Mouse (Mus musculus) limb, embryonic 12.5 days (tissue): ENCODE results near the gene Fhad1. TPM values are rescaled to one million over a fixed set of nuclear protein-coding genes. Genes with fewer than 3 reads are reported as not detected.

ENCODE experiments used
- ATAC-seq: fragments of 200-750 bp; cut with Nextera tagmentation; 2 replicates; pipeline ENCODE4 v1.8.0; 2017; ENCODE audit warnings: low read depth, moderate TSS enrichment; ENCODE audit not compliant: insufficient number of reproducible peaks, insufficient read depth, low FRiP score, low TSS enrichment
- H3K27ac ChIP-seq: fragments of 300-500 bp; sonication (generic); 2 replicates; pipeline ENCODE4 v1.5.1; 2016; ENCODE audit warnings: mild to moderate bottlenecking, moderate library complexity
- H3K27me3 ChIP-seq: fragments of 300-500 bp; sonication (generic); 2 replicates; pipeline ENCODE4 v1.6.1; 2016; ENCODE audit warnings: mild to moderate bottlenecking, moderate library complexity
- H3K36me3 ChIP-seq: fragments of 300-500 bp; sonication (generic); 2 replicates; pipeline ENCODE4 v1.6.1; 2016; ENCODE audit warnings: mild to moderate bottlenecking, moderate library complexity
- H3K4me1 ChIP-seq: fragments of 300-500 bp; sonication (generic); replicated peaks from 2 replicates; pipeline ENCODE4 v1.6.1; 2016
- H3K4me2 ChIP-seq: fragments of 300-500 bp; sonication (generic); 2 replicates; pipeline ENCODE4 v1.6.1; 2016; ENCODE audit warnings: mild to moderate bottlenecking, moderate library complexity
- H3K4me3 ChIP-seq: fragments of 300-500 bp; sonication (generic); replicated peaks from 2 replicates; pipeline ENCODE4 v1.5.1; 2016; ENCODE audit warnings: mild to moderate bottlenecking
- H3K9ac ChIP-seq: fragments of 300-500 bp; sonication (generic); replicated peaks from 2 replicates; pipeline ENCODE4 v1.6.1; 2016; ENCODE audit warnings: mild to moderate bottlenecking, moderate library complexity
- H3K9me3 ChIP-seq: fragments of 300-500 bp; sonication (generic); 2 replicates; pipeline ENCODE4 v1.6.1; 2016; ENCODE audit warnings: mild to moderate bottlenecking, moderate library complexity
- WGBS: fragments of 180-500 bp; shearing (Covaris S2); methylation state at CpG from one replicate; pipeline ENCODE4 v1.1.7; 2016; 5-methylcytosine and 5-hydroxymethylcytosine counted together
- polyA plus RNA-seq: library from polyadenylated mRNA; unstranded; fragments of >200 nt; fragmentation: Nextera tagmentation; extraction: Ambion mirVana; gene quantifications from 2 replicates; pipeline ENCODE4 v1.2.1, GENCODE M21; 2016

Gene Fhad1
- polyA plus RNA-seq, 1 experiment from 2014 or later, result 1.4 TPM

- ATAC-seq, result no peak
- no peak overlapping the region for H3K4me3 ChIP-seq
- H3K36me3 ChIP-seq, result no peaks in the 10 kb centered on the region
- WGBS, result 53% methylated on average over 16 of the region's 16 CpGs
- H3K9me3 ChIP-seq, result no peaks in the 10 kb centered on the region
- H3K27me3 ChIP-seq, result peaks cover 3% of the 10 kb centered on the region; the same call in 1 of the 2 replicates
- peaks cover 36% of the 10 kb centered on the region for H3K4me1 ChIP-seq
- no peak overlapping the region for H3K4me2 ChIP-seq
- no peak overlapping the region for H3K27ac ChIP-seq
- H3K9ac ChIP-seq, result no peak overlapping the region
Measured at GRCm38 (mm10) chr4:141954770-141955720, 59.8 kb downstream of the Fhad1 start.

GRCm38 (mm10) chr4:141953859-141954258, 61.0 kb downstream of the Fhad1 start:
- H3K4me3 ChIP-seq, result no peak overlapping the region
- no peak overlapping the region for H3K9ac ChIP-seq
- no peaks in the 10 kb centered on the region for H3K9me3 ChIP-seq
- no peaks in the 10 kb centered on the region for H3K36me3 ChIP-seq
- no peak for ATAC-seq
- peaks cover 3% of the 10 kb centered on the region; the same call in 1 of the 2 replicates for H3K27me3 ChIP-seq
- no peak overlapping the region for H3K27ac ChIP-seq
- WGBS, result 66% methylated on average over 6 of the region's 6 CpGs
- no peak overlapping the region for H3K4me2 ChIP-seq
- peaks cover 35% of the 10 kb centered on the region for H3K4me1 ChIP-seq

- Histone ChIP-seq H3K36me3 (no peaks in the 10 kb centered on the region), H3K4me2 (no peak overlapping the region), H3K27me3 (peaks cover 3% of the 10 kb centered on the region; the same call in 1 of the 2 replicates), H3K4me3 (no peak overlapping the region), H3K27ac (no peak overlapping the region), H3K9ac (no peak overlapping the region), H3K9me3 (no peaks in the 10 kb centered on the region), H3K4me1 (peaks cover 29% of the 10 kb centered on the region)
- 78% methylated on average over 9 of the region's 9 CpGs for WGBS
- ATAC-seq, result no peak
Measured at GRCm38 (mm10) chr4:141953291-141953690, 61.6 kb downstream of the Fhad1 start.

- Histone ChIP-seq H3K9me3 (no peaks in the 10 kb centered on the region), H3K4me3 (no peak overlapping the region), H3K4me2 (no peak overlapping the region), H3K9ac (no peak overlapping the region), H3K27me3 (peaks cover 3% of the 10 kb centered on the region; the same call in 1 of the 2 replicates), H3K36me3 (no peaks in the 10 kb centered on the region), H3K27ac (0 out of 2 replicates have a peak overlapping the region, but pooled peaks have one; percentile 29), H3K4me1 (peaks cover 26% of the 10 kb centered on the region)
- no peak for ATAC-seq
- WGBS, result 69% methylated on average over 5 of the region's 5 CpGs
Measured at GRCm38 (mm10) chr4:141952824-141953223, 62.1 kb downstream of the Fhad1 start.

- Histone ChIP-seq H3K4me3 (no peak overlapping the region), H3K27me3 (peaks cover 3% of the 10 kb centered on the region; the same call in 1 of the 2 replicates), H3K9me3 (no peaks in the 10 kb centered on the region), H3K36me3 (no peaks in the 10 kb centered on the region), H3K27ac (no peak overlapping the region), H3K4me1 (peaks cover 19% of the 10 kb centered on the region), H3K4me2 (no peak overlapping the region), H3K9ac (no peak overlapping the region)
- 63% methylated on average over 17 of the region's 17 CpGs for WGBS
- ATAC-seq, result no peak
Measured at GRCm38 (mm10) chr4:141952114-141952513, 62.8 kb downstream of the Fhad1 start.

GRCm38 (mm10) chr4:141949436-141949835, 65.4 kb downstream of the Fhad1 start:
- 68% methylated on average over 13 of the region's 13 CpGs for WGBS
- peaks cover 10% of the 10 kb centered on the region for H3K4me1 ChIP-seq

GRCm38 (mm10) chr4:141948822-141949221, 66.1 kb downstream of the Fhad1 start:
- Histone ChIP-seq H3K4me2 (no peak overlapping the region), H3K27ac (no peak overlapping the region), H3K4me3 (no peak overlapping the region), H3K4me1 (peaks cover 7% of the 10 kb centered on the region), H3K27me3 (peaks cover 3% of the 10 kb centered on the region; the same call in 1 of the 2 replicates), H3K9ac (no peak overlapping the region), H3K36me3 (no peaks in the 10 kb centered on the region), H3K9me3 (no peaks in the 10 kb centered on the region)
- ATAC-seq, result no peak
- WGBS, result 80% methylated on average over 3 of the region's 3 CpGs

More at GRCm38 (mm10) chr4:141949436-141949835, 65.4 kb downstream of the Fhad1 start:
- Histone ChIP-seq H3K9me3 (no peaks in the 10 kb centered on the region), H3K27me3 (peaks cover 3% of the 10 kb centered on the region; the same call in 1 of the 2 replicates), H3K9ac (no peak overlapping the region; the same call in 1 of the 2 replicates), H3K27ac (no peak overlapping the region), H3K4me3 (no peak overlapping the region), H3K4me2 (no peak overlapping the region), H3K36me3 (no peaks in the 10 kb centered on the region)
- no peak for ATAC-seq

GRCm38 (mm10) chr4:141942403-141942802, 72.5 kb downstream of the Fhad1 start:
- no peak overlapping the region for H3K9ac ChIP-seq
- H3K9me3 ChIP-seq, result no peaks in the 10 kb centered on the region
- no peak overlapping the region for H3K4me3 ChIP-seq
- no peaks in the 10 kb centered on the region for H3K27me3 ChIP-seq
- no peak overlapping the region for H3K4me2 ChIP-seq
- no peak for ATAC-seq
- no peaks in the 10 kb centered on the region for H3K36me3 ChIP-seq
- WGBS, result 62% methylated on average over 11 of the region's 11 CpGs
- H3K27ac ChIP-seq, result no peak overlapping the region
- no peaks in the 10 kb centered on the region for H3K4me1 ChIP-seq

GRCm38 (mm10) chr4:141941289-141941688, 73.6 kb downstream of the Fhad1 start:
- Histone ChIP-seq H3K4me1 (no peaks in the 10 kb centered on the region), H3K4me3 (no peak overlapping the region), H3K36me3 (no peaks in the 10 kb centered on the region), H3K4me2 (no peak overlapping the region), H3K27me3 (no peaks in the 10 kb centered on the region), H3K27ac (no peak overlapping the region), H3K9me3 (no peaks in the 10 kb centered on the region), H3K9ac (no peak overlapping the region)
- 84% methylated on average over 8 of the region's 8 CpGs for WGBS
- no peak for ATAC-seq

- no peaks in the 10 kb centered on the region for H3K27me3 ChIP-seq
- WGBS, result 73% methylated on average over 4 of the region's 4 CpGs
- no peaks in the 10 kb centered on the region for H3K9me3 ChIP-seq
- no peak overlapping the region for H3K4me3 ChIP-seq
- H3K36me3 ChIP-seq, result no peaks in the 10 kb centered on the region
- no peak overlapping the region for H3K4me2 ChIP-seq
- ATAC-seq, result no peak
- H3K9ac ChIP-seq, result no peak overlapping the region
- no peaks in the 10 kb centered on the region for H3K4me1 ChIP-seq
- no peak overlapping the region for H3K27ac ChIP-seq
Measured at GRCm38 (mm10) chr4:141938535-141938934, 76.3 kb downstream of the Fhad1 start.

- WGBS, result 77% methylated on average over 14 of the region's 14 CpGs
- ATAC-seq, result peak; percentile 60; the same call in 1 of the 2 replicates
- H3K27me3 ChIP-seq, result no peaks in the 10 kb centered on the region
- H3K9me3 ChIP-seq, result no peaks in the 10 kb centered on the region
- H3K4me3 ChIP-seq, result no peak overlapping the region
- peaks cover 7% of the 10 kb centered on the region; the same call in 1 of the 2 replicates for H3K4me1 ChIP-seq
- no peak overlapping the region for H3K4me2 ChIP-seq
- H3K36me3 ChIP-seq, result no peaks in the 10 kb centered on the region
- no peak overlapping the region for H3K9ac ChIP-seq
- H3K27ac ChIP-seq, result no peak overlapping the region
Measured at GRCm38 (mm10) chr4:141932785-141933574, 81.9 kb downstream of the Fhad1 start.
